Mouse (Mus musculus) layer of hippocampus, postnatal 14 days (tissue): ENCODE data around the gene Olfr199. TPM values are rescaled to one million over a fixed set of nuclear protein-coding genes. Genes with fewer than 3 reads are reported as not detected.
"Not testable (repeated sequence)": the region's sequence is repeated elsewhere in the genome, so short reads cannot be mapped to it uniquely, and the experiment has no call there.

ENCODE experiments used
- DNase-seq, 2 experiments: peaks; one replicate each; pipeline ENCODE4 v3.0.0; 2021 to 2022; ENCODE audit warnings: low spot score in 2 of 2, mixed read lengths in 1 of 2
- long read RNA-seq, 2 experiments: library from polyadenylated mRNA; stranded (forward); transcript quantifications; one replicate each; pipeline ENCODE4 v2.0.0; 2021
- total RNA-seq, 2 experiments: library from RNA; stranded (reverse); gene quantifications; 2 replicates each; pipeline ENCODE4 v1.2.3; 2021

The Olfr199 gene
- total RNA-seq = not detected
- long read RNA-seq, experiment 1 = 0 reads
- long read RNA-seq, experiment 2 = 0 reads

DNA sequence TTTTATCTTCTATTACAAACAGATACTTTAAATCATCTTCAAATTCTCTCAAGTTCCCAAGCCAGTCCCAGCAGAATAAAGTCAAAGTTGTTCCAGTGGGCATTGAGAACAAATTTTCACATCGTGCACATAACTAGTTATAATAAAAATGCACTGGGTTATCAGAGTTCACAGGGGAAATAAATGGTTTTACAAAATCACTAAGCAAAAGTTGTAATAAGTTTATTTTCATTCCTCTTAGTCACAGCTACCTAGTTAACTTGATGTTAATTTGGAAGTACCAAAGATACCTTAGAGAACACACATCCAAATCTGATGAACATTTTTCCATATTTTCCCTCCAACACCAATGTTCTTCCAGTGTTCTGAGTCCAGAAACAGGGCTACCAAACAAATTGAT lies at the start of gene Olfr199:
Gene Olfr199, minus strand, starts transcription at position 101 of the 400 bp plus-strand sequence.
- DNase-seq = not testable (repeated sequence)

DNA sequence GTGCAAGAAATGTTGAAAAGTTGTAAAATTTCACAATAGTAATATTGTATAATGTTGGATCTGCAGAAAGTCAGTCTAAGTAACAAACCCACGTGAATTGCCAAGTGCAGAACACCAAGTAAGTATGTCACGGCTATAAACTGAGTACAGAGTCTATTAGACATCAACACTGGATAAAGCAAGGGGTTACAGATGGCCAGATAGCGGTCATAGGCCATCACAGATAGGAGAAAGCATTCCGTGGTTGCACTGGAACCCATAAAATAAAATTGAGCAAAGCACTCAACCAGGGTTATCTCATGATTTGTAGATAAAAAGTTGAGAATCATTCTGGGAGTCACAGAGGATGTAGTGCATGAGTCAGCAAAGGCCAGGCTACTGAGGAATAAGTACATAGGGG lies 49.5 kb upstream of the Olfr199 start:
- DNase-seq = not testable (repeated sequence)

- no peak for DNase-seq
These were observed 30.1 kb upstream of the Olfr199 start for GRCm38 (mm10) chr16:59249684-59250083.

DNA sequence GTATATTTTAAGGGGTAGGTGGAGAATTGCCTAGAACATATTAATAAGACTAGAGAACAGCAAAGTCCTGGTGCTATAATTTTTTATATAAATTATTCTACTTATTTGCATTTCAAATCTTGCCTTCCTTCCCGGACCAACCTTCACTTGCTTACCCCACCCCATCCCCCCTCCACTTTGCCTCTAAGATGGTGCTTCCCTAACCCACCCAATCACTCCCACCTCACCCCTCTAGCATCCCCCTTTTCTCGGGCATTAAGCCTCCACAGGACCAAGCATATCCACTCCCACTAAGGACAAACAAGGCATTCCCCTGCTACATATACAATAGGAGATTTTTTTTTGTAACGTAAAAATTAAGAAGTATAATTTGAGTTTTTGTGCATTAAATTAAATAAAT lies 1.7 kb downstream of the Olfr199 start:
- DNase-seq = not testable (repeated sequence)

DNA sequence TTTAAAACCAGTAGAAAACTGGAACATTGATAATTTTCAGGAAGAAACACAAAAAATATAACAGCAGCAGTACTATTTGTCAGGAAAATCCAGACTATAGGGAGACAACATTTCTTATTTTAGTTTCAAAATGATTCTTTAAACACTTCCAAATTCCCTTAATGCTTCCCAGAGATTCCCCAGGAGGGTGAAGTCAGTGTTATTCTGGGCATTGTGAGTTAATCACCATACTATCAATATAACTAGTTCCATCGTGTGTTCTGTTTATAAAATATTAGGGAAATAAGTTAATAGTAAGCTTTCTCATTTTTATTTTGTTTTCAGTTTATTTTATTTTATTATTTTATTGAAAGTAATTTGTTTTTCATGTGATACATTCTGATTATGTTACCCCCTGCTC lies 16.1 kb downstream of the Olfr199 start, which contains the start of gene Olfr198:
Gene Olfr198, minus strand, starts transcription at position 101 of the 400 bp plus-strand sequence.
- DNase-seq = not testable (repeated sequence)

DNA sequence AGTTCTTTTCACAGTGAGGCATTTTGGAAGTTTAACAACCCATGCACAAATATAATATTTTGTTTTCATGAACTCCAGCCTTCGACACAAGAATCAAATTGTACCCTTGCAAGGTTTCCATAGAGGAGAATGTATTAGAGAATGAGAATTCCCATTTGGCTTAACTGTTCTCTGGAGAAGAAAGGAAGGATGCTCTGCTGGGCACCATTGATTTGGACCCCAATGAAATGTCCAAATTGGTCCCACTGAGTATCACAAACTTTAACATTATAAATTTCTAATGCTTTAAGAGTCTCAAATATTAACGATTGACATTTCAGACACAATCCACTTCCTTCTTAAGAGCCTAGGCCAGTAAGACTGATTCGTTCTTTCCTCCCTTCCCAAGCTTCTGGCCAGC lies 49.2 kb downstream of the Olfr199 start, which contains the start of gene Olfr196:
Gene Olfr196, minus strand, starts transcription at position 101 of the 400 bp plus-strand sequence.
- DNase-seq = no peak

Other genes with a start within 250 kb of the Olfr199 start
- not detected for gene Olfr183, start 224.4 kb downstream of the Olfr199 start, total RNA-seq
- gene Olfr186, start 189.5 kb downstream of the Olfr199 start, total RNA-seq = not detected
- not detected for gene Olfr187, start 180.0 kb downstream of the Olfr199 start, total RNA-seq
- not detected for gene Olfr190, start 141.8 kb downstream of the Olfr199 start, total RNA-seq
- gene Olfr191, start 129.9 kb downstream of the Olfr199 start, total RNA-seq = not detected
- gene Olfr193, start 107.9 kb downstream of the Olfr199 start, total RNA-seq = not detected
- gene Olfr194, start 98.7 kb downstream of the Olfr199 start, total RNA-seq = not detected
- not detected for gene Olfr195, start 72.7 kb downstream of the Olfr199 start, total RNA-seq
- not detected for gene Olfr196, start 49.3 kb downstream of the Olfr199 start, total RNA-seq
- gene Olfr198, start 16.2 kb downstream of the Olfr199 start, total RNA-seq = not detected
- not detected for gene Olfr201, start 52.9 kb upstream of the Olfr199 start, total RNA-seq
- not detected for gene Olfr202, start 67.0 kb upstream of the Olfr199 start, total RNA-seq
- not detected for gene Olfr203, start 79.1 kb upstream of the Olfr199 start, total RNA-seq
- gene Olfr204, start 98.5 kb upstream of the Olfr199 start, total RNA-seq = under 1 TPM in 1 of 2 experiments, not detected in 1; 0.07 TPM
- not detected for gene Olfr205, start 111.4 kb upstream of the Olfr199 start, total RNA-seq
- not detected for gene Olfr206, start 129.5 kb upstream of the Olfr199 start, total RNA-seq
- gene Olfr209, start 144.2 kb upstream of the Olfr199 start, total RNA-seq = not detected
- not detected for gene Gabrr3, start 187.6 kb upstream of the Olfr199 start, total RNA-seq